Mouse (Mus musculus): Measurements from ENCODE around the gene Sv2b.

GRCm38 (mm10) chr7:75141919-75142700, 167.0 kb downstream of the Sv2b start:
- TF ChIP-seq POLR2A (IDR thresholded peaks at IDR 0.05; ENCODE audit: borderline replicate concordance, extremely low read depth, low read depth, low read length) = no peak
- TF ChIP-seq CTCF (IDR thresholded peaks at IDR 0.05; ENCODE audit: insufficient read depth, low read length) = no peak
